Mouse (Mus musculus) myocyte (in vitro differentiated cells): ENCODE results near the gene Nhsl1.

Experiments
- CEBPB ChIP-seq: IDR thresholded peaks from 2 replicates; pipeline ENCODE4 v1.6.1; 2011; ENCODE audit warnings: mild to moderate bottlenecking, moderate library complexity; ENCODE audit not compliant: poor library complexity, insufficient read depth, severe bottlenecking
- E2F4 ChIP-seq: IDR thresholded peaks from one replicate; pipeline ENCODE4 v1.6.1; 2011; ENCODE audit warnings: mild to moderate bottlenecking, control low read depth, moderate library complexity; ENCODE audit not compliant: insufficient read depth
- MAX ChIP-seq: IDR thresholded peaks from one replicate; pipeline ENCODE4 v1.6.1; 2011; ENCODE audit warnings: low read depth, mild to moderate bottlenecking, control low read depth
- MYOD1 ChIP-seq, 3 experiments: IDR thresholded peaks; one replicate each; pipeline ENCODE4 v1.6.1; 2011; ENCODE audit warnings: control low read depth in 2 of 3, low read depth in 2 of 3, mild to moderate bottlenecking in 2 of 3, moderate library complexity in 1 of 3; ENCODE audit not compliant: insufficient read length in 2 of 3, control insufficient read depth in 1 of 3
- MYOG ChIP-seq, 3 experiments: IDR thresholded peaks; one replicate each; pipeline ENCODE4 v1.6.1; 2011; ENCODE audit warnings: control low read depth in 2 of 3, low read depth in 2 of 3, mild to moderate bottlenecking in 2 of 3; ENCODE audit not compliant: insufficient read length in 2 of 3, control insufficient read depth in 1 of 3, insufficient read depth in 1 of 3
- POLR2A ChIP-seq: IDR thresholded peaks from one replicate; pipeline ENCODE4 v1.6.1; 2011; ENCODE audit warnings: low read depth, mild to moderate bottlenecking, control low read depth, moderate library complexity; ENCODE audit not compliant: insufficient read length
- POLR2AphosphoS2 ChIP-seq: IDR thresholded peaks from one replicate; pipeline ENCODE4 v1.6.1; 2011; ENCODE audit warnings: low read depth, control low read depth; ENCODE audit not compliant: insufficient read length
- SRF ChIP-seq: IDR thresholded peaks from one replicate; pipeline ENCODE4 v1.6.1; 2011; ENCODE audit warnings: low read depth; ENCODE audit not compliant: control insufficient read depth, insufficient read length
- TCF12 ChIP-seq: IDR thresholded peaks from one replicate; pipeline ENCODE4 v1.6.1; 2011; ENCODE audit warnings: mild to moderate bottlenecking, control low read depth; ENCODE audit not compliant: poor library complexity, insufficient read depth, severe bottlenecking
- TCF3 ChIP-seq: IDR thresholded peaks from one replicate; pipeline ENCODE4 v1.6.1; 2011; ENCODE audit warnings: low read depth, control low read depth; ENCODE audit not compliant: insufficient read length
- USF1 ChIP-seq: IDR thresholded peaks from one replicate; pipeline ENCODE4 v1.6.1; 2011; ENCODE audit warnings: low read depth, mild to moderate bottlenecking, control low read depth, moderate library complexity

DNA sequence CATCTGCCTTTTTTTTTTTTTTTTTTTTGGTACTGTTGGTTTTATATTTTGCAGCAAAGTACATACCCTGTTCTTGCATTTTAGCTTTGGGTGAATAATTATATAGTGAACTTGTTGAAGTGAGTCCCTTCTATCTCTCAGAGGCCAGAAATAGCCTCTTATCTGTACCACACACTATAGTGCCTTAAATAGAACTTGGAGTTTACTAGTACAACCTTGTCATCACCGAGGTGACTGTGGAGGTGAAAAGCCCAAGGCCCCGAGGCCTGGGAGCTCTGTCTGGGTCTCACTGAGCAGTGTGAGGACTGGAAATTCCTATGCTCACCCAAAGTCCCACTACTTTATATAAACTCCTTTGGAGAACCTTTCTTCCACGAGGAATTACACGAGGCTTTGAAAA, 128.5 kb downstream of the Nhsl1 start:
- no peak for TF ChIP-seq POLR2A
- no peak for TF ChIP-seq MAX
- TF ChIP-seq CEBPB: no peak
- TF ChIP-seq SRF: no peak
- TF ChIP-seq POLR2AphosphoS2: no peak
- TF ChIP-seq TCF3: no peak
- TF ChIP-seq MYOG (IDR thresholded peaks at IDR 0.05; ENCODE audit: control insufficient read depth in 1 of 3, insufficient read depth in 1 of 3, insufficient read length in 2 of 3, low read depth in 2 of 3): no peak
- no peak for TF ChIP-seq USF1
- TF ChIP-seq TCF12: no peak
- no peak for TF ChIP-seq MYOD1 (IDR thresholded peaks at IDR 0.05; ENCODE audit: control insufficient read depth in 1 of 3, insufficient read length in 2 of 3, low read depth in 2 of 3)
- TF ChIP-seq E2F4: no peak
